Mouse (Mus musculus): Measurements from ENCODE around the gene Mrrf.

Mrrf gene

DNA sequence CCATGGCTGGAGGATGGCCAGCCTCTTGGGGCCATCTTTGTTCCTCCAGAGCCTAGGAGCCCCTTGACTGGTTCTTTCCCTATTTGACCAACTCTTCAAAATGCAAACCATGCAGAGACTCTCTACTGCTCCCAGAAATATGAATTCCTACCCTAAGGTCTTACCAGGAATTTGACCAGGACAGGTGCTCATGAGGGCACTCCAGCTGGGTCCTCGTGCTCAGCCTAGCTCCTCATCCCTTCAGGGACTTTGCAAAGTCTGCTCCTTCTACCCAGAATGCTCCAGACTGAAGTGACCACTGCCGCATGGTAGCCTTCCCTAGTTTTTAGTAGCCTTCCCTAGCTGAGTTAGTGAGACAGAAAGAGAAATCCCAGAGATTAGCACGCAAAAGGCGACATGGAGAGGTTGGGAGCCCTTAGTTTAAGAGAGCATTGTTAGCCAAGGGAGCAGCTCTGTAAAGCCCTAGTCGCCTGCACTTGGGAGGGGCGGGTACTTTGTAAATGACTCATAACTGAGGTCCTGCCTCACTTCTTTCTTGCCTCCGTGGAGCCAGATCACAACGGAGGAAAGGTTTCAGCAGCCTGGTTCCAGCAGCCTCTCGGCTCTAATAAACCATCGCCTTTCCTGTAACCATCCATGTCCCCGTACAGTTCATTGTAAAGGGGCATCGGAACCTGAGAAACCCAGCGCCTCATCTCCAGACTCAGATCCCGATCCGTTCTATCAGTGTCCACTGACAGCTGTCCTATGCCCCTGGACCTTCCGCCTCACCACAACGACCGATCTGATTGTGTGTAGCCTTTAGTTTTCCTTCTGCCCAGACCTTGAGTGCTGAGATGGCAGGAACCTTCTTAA, 65.8 kb downstream of the Mrrf start:
- no peak for DNase-seq (ENCODE audit: low spot score)

DNA sequence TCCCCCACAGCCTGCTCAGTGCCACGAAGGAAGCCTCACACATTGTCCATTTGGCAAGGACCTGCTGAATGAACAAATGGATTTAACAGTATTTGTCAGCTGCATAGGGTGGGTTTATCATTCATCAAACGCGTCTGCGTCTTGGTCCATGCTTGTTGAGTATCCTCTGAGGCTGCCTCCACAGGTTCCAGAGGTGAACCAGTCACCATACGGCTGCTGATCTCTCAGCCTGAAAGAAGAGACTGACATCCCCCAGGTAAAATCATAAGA, 66.4 kb downstream of the Mrrf start:
- DNase-seq (ENCODE audit: low spot score), result no peak

DNA sequence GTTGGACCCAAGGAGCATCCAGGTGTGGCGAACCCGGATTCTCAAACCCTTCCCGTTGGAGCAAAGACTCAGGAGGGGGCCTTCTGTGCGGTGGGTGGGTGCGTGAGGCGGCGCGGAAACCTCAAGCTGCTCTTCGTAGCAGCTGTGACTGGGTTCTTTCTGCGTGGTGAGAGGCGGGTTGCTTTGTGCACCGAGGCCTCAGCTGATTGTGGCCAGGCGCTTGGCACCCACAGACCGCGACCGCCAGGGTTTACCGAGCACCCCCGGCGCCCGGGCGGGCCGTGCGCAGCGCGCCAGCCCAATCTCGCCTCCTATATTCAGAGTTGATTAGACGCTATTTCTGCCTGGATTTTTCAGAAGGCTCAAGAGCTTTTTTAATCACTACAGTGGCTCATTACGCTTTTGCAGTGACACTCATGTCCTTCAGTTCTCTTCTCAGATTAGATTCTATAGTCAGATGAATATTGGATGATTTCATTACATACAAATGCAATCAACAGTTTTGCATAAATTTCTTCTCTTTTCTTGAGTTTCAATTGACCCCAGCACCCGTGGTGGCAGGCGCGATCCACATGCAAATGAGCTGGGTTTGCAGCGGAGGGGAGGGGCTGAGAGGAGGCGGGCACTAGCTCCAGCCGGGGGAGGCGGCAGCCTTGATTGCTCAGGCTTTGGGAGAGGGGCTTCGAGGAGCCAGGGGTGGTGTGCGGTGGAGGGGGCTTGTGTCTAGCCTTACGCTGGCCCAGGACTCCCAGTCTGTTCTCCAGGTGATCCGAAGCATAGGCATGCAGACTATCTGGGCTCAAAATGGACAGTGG, 67.0 kb downstream of the Mrrf start:
- no peak for DNase-seq (ENCODE audit: low spot score)

DNA sequence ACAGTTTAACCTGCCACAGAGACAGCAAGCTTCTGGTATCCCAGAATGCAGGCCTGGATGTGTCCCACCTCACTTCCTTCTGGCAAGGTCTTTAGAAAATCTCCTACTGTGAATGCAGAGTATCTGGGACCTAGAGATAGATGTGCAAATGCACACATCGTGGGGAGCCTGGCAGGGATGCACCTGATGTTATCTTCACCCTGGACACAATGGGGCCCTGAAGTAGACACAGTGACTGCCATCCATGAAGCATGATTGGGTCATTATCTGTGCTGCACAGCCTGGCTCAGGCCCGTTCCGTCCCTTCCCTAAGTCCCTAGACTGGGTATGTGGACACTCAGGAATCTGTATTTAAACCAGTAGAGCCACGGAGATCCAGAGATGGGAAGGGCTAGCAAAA, 68.4 kb downstream of the Mrrf start:
- DNase-seq (ENCODE audit: low spot score), result no peak

DNA sequence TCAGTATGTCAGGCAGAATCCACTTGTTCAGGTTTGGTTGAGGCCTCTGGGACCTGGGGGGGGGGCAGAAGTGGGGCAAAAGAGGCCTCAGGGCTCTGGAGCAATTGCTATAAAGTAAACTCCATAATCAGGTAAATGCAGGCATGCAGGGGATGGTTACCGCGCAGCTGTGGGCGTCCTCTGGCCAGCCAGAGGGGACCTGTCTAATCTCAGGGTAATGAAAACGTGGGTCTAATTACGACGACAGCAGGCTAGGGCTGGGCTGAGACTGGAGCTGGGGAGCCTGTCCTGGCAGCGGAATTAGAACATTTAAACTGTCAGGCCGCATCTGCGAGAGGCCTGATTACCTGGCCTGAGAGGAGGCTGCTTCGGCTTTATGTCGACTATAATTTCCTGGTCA, 70.9 kb downstream of the Mrrf start:
- no peak for DNase-seq (ENCODE audit: low spot score)

DNA sequence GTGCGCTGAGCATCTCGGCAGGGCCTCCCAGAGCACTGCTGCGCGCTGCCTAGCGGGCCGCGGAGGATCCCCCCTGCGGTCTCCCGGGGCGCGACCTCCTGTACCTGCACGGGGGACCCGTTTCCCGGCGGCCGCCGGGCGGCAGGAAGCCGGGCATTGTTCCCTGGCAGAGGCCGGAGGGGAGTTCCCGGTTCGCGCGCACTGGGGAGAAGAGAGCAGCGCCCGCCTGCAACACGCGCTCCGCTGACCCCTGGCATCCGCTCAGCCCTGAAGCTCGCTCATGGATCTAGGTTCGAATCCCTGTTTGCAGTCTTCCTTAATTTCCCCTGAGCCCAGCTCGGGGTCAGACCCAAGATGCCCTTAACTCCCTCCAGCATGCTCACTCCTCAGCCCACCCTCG, 74.6 kb downstream of the Mrrf start:
- no peak for DNase-seq (ENCODE audit: low spot score)

DNA sequence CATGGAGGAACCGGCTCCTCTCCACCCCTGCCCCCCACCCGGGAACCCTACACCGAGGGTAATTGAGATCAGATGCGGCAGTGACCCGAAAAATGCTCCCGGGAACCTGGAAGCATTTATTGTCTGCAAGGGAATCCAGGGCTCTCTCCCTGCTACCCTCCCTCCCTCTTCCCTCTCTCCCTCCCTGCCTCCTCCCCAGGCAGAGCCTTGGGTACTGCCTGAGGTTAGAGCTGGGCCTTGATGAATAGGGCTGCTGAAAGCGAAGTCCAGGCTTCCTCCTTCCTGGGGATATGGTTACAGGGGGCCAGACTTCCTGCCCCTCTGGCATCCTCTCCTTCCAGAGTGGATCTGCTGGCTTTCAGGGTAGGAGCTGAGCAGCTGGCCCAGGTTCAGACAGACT, 75.6 kb downstream of the Mrrf start:
- no peak for DNase-seq (ENCODE audit: low spot score)

DNA sequence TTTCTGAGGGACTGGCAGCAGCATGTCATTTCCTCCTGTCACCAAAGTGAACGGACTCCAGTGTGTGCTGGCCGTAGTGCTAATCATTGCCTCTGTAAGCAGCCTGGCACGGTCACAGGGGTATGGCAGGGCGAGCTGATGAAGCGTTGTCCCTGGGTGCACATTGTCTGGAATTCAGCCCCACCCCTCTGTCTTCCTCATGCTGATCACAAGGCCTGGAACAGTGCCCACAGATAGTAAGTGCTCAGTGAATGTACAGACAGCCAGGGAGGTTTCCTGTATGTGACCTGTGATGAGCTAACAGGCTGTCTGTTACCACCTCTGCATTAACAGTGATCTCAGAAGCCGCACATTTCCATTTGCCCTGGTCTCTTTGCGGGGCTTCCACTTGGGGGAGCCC, 76.9 kb downstream of the Mrrf start:
- DNase-seq (ENCODE audit: low spot score), result no peak

DNA sequence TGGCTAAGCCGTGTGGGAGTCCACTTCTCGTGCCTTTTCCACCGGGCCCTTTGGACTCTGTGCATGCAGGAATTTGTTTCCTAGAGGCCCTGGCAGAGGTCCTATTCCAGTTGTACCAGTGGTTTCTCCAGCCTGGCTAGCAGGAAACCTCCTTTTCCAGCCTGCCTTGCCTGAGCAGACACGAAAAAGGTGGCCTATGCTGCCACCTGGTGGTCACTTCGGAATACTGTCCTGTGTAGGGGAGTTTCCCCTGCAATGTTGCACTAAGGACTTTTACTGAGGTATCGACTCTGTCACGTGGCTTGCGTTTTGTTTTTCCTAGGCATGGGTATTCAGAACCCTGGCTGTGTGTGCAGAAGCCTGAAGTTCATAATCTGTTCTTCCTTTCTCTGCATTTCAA, 77.8 kb downstream of the Mrrf start:
- DNase-seq (ENCODE audit: low spot score), result peak; percentile 88

DNA sequence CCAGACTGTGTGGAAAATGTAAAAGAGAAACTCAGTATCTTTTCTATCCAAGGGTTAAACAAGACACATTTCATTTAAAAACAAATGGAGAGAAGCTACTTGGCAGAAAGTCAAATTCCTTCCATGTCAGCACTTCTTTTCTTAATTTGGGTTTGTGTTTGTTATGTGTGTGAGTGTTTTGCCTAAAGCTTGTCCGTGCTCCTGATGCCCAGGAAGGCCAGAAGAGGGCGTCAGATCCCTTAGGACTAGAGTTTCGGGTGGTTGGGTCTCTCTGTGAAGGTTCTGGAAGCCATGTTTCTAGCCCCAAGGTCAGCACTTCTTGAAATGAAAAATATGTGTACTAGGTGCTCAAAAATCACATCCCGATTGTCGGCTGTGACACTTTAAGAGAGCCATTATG, 78.2 kb downstream of the Mrrf start:
- DNase-seq (ENCODE audit: low spot score), result no peak

DNA sequence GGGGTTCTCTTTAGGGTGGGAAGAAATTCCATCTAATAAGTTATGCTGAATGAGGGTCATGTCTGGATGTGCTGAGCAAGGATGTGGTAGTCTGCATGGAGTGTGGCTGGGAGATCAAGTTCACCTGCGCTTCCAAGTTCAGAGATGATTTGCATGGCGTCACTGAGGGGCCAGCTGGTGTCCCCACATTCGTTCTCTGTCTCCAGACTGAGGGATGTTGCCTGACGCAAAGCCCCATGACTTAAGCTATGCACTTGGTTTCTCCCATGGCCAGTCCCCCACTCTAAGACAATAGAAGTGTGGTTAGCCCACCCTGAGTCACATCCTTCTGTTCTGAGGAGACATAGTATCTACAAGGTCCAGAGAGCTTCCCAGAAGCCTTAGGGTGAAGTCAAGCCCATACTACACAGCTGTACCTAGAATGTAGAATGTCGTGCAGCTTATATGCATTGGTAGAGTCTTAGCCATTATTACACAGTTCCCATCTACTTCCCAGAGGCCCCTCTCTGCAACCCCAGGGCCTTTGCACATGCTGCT, 79.1 kb downstream of the Mrrf start:
- DNase-seq (ENCODE audit: low spot score), result no peak

DNA sequence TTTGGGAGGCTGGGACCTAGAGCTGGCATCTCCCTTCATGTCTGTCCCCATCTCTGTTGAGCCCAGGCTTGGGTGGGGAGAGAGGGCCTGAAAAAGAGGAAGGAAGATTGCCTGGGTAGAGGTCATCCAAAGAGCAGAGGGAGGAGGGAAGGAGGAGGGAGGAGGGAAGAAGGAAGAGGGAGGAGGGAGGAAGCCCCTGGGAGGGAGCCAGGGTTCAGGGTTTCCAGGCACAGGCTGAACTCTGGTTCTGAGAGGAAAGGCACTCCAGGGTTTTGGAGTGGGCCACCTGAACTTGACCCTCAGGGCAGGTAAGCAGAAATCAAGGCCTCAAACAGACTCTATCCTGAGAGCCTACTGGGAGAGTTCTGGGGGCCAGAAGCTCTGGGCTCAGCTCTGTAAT, 80.4 kb downstream of the Mrrf start:
- no peak for DNase-seq (ENCODE audit: low spot score)

DNA sequence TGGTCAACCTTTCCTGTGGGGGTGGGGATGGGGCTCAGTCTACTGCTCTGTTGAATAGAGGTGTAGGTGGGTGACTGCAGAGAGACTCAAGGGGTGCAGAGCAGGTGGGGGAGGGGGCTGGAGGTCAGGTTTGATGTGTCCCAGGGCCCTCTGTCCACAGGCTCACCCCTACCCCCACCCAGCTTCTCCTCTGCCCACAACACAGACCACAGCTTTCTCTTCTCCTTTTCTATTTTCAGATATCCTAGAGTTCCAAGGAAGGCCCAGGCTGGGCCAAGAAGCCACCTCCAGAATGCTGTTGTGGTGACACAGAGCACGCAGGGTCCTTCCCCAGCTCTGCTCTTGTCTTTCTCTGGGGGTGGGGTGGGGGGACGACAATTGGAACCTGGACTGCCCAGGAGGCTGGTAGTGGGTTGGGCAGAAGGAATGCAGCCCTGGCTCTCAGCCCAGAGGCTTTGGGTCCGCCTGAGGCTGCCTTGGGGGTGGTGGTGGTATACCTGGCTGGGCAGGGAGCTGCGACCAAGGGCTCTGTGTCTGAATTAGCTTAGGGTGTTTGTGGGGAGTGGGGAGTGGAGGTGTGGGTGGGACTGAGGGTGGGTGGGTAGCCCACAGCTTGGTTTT, 80.9 kb downstream of the Mrrf start:
- no peak for DNase-seq (ENCODE audit: low spot score)

DNA sequence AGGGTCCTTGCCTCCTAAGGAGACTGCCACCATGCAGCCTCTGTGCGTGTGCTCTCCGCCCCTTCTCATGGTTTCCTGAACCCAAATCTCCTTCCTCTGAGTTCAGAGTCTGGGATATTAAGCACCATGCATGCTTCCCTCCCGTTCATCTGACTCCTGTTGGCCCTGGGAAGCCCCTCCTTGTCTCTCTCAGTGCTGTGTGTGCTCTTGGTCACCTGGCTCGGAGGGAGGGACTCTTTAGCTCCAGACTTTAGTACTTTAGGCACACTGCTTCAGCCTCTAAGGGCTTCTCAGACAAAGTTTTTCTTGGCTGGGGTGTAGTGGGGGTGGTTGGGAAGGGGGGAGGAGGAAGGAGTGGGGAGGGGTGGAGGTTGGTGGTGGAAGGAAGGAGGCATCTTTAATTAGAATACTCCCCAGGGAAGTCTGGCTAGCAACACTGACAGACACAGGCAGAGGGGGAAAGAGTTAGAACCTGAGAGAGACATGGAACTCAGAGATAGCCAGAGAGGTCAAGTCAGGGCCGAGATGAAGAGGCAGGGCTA, 81.6 kb downstream of the Mrrf start:
- no peak for DNase-seq (ENCODE audit: low spot score)

DNA sequence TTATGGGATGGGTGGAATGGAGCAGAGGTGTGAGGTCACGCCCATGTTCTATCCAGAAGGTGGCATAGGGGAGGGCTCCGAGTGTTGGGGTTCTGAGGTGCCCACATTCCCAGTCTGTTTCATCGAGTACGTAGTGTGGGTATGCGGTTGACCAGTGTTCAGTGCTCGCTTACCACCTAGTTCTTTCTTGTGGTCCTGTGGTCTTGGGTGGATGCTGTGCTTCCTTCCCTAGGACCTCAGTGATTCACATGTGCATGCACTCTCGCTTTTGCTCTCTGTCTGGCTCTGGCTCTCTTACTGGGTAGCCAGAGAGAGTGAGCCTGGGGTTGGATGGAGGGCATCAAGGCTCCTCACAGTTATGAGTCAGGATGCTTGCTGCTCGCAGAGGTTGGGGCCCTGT, 83.9 kb downstream of the Mrrf start:
- no peak for DNase-seq (ENCODE audit: low spot score)

DNA sequence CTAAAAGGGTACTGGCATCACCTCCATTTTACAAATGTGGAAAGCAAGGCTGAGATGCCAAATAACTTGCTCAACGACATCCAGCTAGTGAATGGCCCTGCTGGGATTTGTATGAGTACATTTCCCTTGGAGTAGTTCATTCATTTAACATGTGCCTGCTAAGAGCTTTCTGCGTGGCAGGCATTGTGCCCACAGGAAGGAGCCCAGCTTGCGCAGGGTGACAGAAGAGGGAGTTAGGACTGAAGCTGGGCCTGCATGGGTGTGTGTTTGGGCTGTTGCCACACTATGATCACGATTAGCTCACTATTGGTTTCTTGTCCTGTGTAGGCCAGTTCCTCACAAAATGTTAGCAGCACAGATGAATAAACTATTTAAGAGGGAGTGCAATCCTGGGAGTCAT, 84.7 kb downstream of the Mrrf start:
- DNase-seq (ENCODE audit: low spot score), result no peak

DNA sequence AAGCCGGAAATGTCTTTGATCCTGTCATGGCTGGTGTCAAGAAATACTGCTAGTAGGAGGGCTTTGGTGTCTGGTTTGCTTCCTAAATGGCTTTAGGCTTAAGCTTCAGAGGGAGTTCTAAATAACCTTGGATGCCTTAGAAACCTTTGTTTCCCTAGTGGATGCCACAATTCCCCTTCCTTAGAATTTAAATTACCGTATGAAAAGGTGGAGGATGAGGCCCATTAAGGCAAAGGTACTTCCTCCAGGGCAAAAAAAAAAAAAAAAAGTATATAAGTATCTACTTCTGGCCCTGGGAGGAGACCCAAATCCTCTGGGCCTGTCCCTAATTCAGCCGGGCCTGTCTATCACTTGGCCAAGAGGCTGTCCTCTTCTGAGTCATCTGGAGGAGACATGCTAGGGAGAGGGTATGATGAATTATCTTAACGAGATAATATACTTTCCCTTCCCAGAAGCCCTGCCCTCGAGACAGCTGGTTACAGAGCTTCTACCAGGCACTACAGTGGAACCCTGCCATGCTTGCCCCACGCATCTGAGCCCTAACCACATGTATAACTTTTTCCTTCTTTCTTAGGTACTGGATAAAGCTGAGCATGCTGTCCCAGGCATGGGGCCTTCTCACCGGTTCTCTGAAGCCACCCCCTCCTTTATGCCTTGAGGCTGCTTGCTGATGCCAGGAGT, 86.1 kb downstream of the Mrrf start:
- DNase-seq (ENCODE audit: low spot score), result no peak

DNA sequence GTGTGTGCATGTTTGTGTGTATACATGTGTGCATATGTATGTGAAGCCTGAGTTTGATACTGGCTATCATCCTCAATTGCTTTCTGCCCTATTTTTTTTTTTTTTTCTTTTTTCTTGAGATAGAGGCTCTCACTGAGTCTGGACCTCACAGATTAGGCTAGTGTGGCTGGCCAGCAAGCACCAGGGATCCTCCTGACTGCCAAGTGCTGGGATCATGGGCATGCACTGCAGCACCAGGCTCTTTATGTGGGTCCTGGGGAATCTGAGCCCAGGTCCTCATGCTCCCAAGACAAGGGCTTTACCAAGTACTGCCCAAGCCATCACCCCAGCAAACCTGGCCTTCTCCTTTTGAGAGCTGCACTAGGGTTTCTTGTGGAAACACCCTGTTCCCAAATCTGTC, 87.2 kb downstream of the Mrrf start:
- no peak for DNase-seq (ENCODE audit: low spot score)

DNA sequence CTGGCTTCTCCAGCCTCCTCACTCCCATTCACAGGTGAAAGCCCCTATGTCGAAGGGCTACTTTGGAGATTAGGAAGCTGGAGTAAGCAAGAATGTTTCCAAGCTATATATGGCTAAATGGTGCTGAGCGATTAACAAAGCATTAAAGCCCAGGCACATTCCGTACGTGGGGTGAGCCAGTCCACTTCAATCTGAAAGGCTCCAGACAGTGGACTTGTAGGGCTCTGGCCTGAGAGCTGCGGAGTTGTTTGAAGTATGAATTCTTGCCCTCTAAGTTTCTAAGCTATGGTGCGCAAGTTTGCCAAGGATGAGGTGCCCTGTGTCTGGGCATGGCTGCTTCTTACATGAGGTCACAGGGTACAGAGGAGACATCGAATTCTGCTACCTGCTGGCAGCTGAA, 88.0 kb downstream of the Mrrf start:
- no peak for DNase-seq (ENCODE audit: low spot score)

DNA sequence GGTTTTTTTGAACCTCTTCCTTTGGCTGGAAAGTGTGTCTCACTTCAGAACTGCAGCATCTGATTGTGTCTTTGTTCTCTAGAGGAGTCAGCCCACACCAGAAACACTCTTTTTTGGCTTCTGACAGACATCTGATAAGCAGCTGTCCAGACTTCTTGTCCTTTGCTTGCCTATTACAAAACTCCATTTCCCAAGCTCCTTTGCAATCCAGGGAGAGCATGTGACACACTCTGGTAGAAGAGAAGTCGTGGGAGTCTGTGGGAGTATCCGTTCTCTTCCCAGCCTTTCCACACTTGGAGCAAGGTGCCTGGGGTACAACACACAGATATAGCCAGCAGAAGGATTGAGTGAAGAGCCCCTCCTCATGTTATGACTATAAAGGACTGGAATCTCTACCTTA, 88.4 kb downstream of the Mrrf start:
- DNase-seq (ENCODE audit: low spot score), result no peak

DNA sequence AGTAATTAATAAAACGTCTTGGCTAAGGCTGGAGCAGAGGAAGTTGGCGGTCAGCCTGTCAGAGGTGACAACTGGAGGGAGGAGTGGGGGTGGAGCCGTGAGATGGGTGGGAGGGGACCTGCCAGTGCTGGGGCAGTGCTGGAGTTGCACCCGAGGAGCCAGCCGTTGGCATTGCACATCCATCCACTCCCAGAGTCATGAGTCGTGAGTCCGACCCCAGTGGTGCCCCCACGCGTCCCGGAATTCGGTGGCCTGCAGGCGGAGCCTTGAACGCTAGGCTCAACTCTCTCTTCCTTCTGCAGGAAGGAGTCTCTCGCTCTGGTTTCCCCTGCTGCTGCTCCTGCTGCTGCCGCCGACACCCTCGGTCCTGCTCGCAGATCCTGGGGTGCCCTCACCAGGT, 94.2 kb downstream of the Mrrf start, which contains the start of gene Ptgs1:
Ptgs1 (plus strand) TSS at position 61 of the 400 bp plus-strand sequence.
- DNase-seq (ENCODE audit: low spot score), result no peak

DNA sequence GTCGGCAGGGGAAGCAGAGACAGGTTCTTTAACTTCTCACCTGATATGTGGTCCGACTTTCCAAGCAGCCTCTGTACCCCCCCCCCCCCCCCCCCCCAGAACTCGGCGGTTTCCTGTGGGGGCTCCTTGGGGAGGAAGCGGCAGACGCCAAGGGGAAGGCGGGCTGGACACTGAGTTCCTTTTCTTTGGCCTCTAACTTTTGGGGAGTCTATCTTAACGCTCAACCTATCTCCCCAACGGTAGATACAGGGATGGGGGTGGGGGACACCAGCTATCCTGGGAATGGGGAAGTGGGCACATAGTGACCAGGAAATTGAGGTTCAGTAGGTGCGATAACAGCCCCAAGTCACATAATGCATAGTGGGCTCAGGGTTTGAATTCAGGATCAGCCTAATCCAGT, 94.8 kb downstream of the Mrrf start:
- no peak for DNase-seq (ENCODE audit: low spot score)
